Comparison of ENCODE assay signal across 9 mouse cellular contexts in the genomic region with DNA sequence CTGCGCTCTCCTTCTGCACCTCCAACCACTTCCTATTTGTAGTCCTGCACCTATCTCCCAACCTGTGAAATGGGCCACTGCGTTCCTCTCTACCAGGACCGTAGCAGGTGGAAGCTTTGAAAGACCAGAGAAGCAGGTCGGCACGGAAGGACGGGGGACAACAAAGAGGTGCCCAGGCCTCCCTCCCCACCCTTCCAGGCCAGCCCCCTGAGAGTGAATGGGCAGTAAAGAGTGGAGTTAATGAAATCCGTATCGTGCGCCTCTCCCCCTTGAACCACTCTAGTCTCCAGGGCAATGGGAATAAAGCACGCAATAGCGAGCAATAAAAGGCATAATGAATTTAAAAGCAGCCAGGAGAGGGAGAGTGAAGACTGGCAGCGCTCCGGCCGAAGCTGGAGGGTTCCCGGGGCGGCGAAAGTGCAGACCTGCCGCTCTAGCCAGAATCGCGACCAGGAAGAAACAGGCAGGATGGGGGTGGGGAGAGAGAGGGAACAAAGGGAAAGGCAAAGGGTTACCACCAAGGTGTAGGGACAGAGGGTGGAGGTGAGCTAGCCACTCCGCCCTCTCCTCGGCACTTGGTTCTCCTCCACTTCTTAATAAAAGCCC. TPM values are rescaled to one million over a fixed set of nuclear protein-coding genes. Genes with fewer than 3 reads are reported as not detected.
A peak's percentile ranks its signal among the peaks of the same experiment; 100 is the strongest.
DNase-seq lines count a peak whose midpoint lies in the region; ATAC-seq and TF ChIP-seq lines count a peak whose summit lies in the region.
"Had no signal": no experiment of that assay in that cellular context is flagged by ENCODE, and none has a peak within 500 bp of the region (broad histone marks: within the 10 kb centered on the region; RNA-seq: fewer than 3 reads in every experiment).

No protein-coding gene starts in this region.

- TF ChIP-seq CTCF in lung, postnatal 0 days (IDR thresholded peaks at IDR 0.05), result no peak
- TF ChIP-seq CTCF in olfactory bulb, adult 2 months (IDR thresholded peaks at IDR 0.05; ENCODE audit: insufficient read depth, low read depth, low read length), result no peak

- H3K9ac ChIP-seq in lung, postnatal 0 days (replicated peaks; ENCODE audit: low read depth), result no peak overlapping the region
- H3K9ac ChIP-seq in forebrain, embryonic 12.5 days, result peak overlapping the region; percentile 56

- no peaks in the 10 kb centered on the region for H3K9me3 ChIP-seq in lung, postnatal 0 days (ENCODE audit: low read length)
- H3K9me3 ChIP-seq in forebrain, embryonic 12.5 days, result no peaks in the 10 kb centered on the region

- TF ChIP-seq POLR2A in olfactory bulb, adult 2 months (IDR thresholded peaks at IDR 0.05; ENCODE audit: insufficient read depth, low read depth, low read length), result no peak

- H3K27ac ChIP-seq in lung, postnatal 0 days (ENCODE audit: low read length), result no peak overlapping the region
- peak overlapping the region; percentile 99 for H3K27ac ChIP-seq in forebrain, embryonic 12.5 days
- H3K27ac ChIP-seq in olfactory bulb, adult 2 months (ENCODE audit: insufficient read depth, low read depth, low read length), result peak overlapping the region; percentile 67

- peaks cover 7% of the 10 kb centered on the region; the same call in 1 of the 2 replicates for H3K27me3 ChIP-seq in lung, postnatal 0 days (replicated peaks; ENCODE audit: insufficient read depth, low read length)
- H3K27me3 ChIP-seq in forebrain, embryonic 12.5 days, result peaks cover 37% of the 10 kb centered on the region; the same call in 1 of the 2 replicates

- no peak for DNase-seq in lung, postnatal 0 days (ENCODE audit: low spot score)
- DNase-seq in lung, postnatal 25 days (ENCODE audit: low spot score), result no peak
- DNase-seq in kidney, postnatal 10 days, result peak; percentile 45
- DNase-seq in urinary bladder, postnatal 25 days (ENCODE audit: low spot score), result no peak
- no peak for DNase-seq in natural killer cell, adult 2 months (ENCODE audit: low spot score in 2 of 2)
- no peak for DNase-seq in adrenal gland, postnatal 14 days

- H3K36me3 ChIP-seq in lung, postnatal 0 days (ENCODE audit: insufficient read depth, low read length), result no peaks in the 10 kb centered on the region
- H3K36me3 ChIP-seq in forebrain, embryonic 12.5 days (replicated peaks), result no peaks in the 10 kb centered on the region

- H3K4me2 ChIP-seq in lung, postnatal 0 days (replicated peaks; ENCODE audit: low read depth, low read length), result peak overlapping the region; percentile 34; the same call in 1 of the 2 replicates
- peak overlapping the region; percentile 53 for H3K4me2 ChIP-seq in forebrain, embryonic 12.5 days

- H3K4me3 ChIP-seq in lung, postnatal 0 days (ENCODE audit: low read depth, low read length), result 0 out of 2 replicates have a peak overlapping the region, but pooled peaks have one; percentile 10
- H3K4me3 ChIP-seq in forebrain, embryonic 12.5 days (replicated peaks), result peak overlapping the region; percentile 31
- no peak overlapping the region for H3K4me3 ChIP-seq in olfactory bulb, adult 2 months (ENCODE audit: insufficient read depth, low read depth, low read length)

- TF ChIP-seq EP300 in lung, postnatal 0 days (IDR thresholded peaks at IDR 0.05), result no peak

- 9% methylated on average over 22 of the region's 22 CpGs for WGBS in lung, postnatal 0 days
- under 1% methylated on average over 22 of the region's 22 CpGs for WGBS in forebrain, embryonic 12.5 days
- WGBS in olfactory bulb, adult 2 months, result 45% methylated on average over 22 of the region's 22 CpGs

- ATAC-seq in lung, postnatal 0 days, result no peak
- ATAC-seq in forebrain, embryonic 12.5 days (ENCODE audit: low FRiP score), result peak; percentile 34

- no peaks in the 10 kb centered on the region for H3K4me1 ChIP-seq in lung, postnatal 0 days (ENCODE audit: insufficient read depth, low read depth, low read length)
- H3K4me1 ChIP-seq in forebrain, embryonic 12.5 days, result peaks cover 79% of the 10 kb centered on the region
- H3K4me1 ChIP-seq in olfactory bulb, adult 2 months (ENCODE audit: control insufficient read depth, insufficient read depth, low read length), result peaks cover 69% of the 10 kb centered on the region

RNA-seq across cellular contexts. Expression of a gene that starts 5.2 kb away (rescaled TPM):
- polyA plus RNA-seq in lung, postnatal 0 days (2015; fragmentation: Nextera tagmentation; extraction: Ambion mirVana), result 3.0 and 3.3 TPM in 2 replicates
- polyA plus RNA-seq in forebrain, embryonic 12.5 days (2016; fragmentation: Nextera tagmentation; extraction: Ambion mirVana), result 1.5 and 2.4 TPM in 2 replicates
- polyA plus RNA-seq in olfactory bulb, adult 2 months (2012; ENCODE audit: insufficient read depth, insufficient read length, low replicate concordance, missing spikeins), result not detected in 2 replicates
- not detected in 2 replicates for total RNA-seq in adrenal gland, postnatal 14 days (2021)
- polyA plus RNA-seq: liver, embryonic 16.5 days had no signal

RNA-seq across cellular contexts. Expression of a gene that starts 49.8 kb away (rescaled TPM):
- 0.32 and 0.41 TPM in 2 replicates for polyA plus RNA-seq in lung, postnatal 0 days (2015; fragmentation: Nextera tagmentation; extraction: Ambion mirVana)
- 10.7 and 11.6 TPM in 2 replicates for polyA plus RNA-seq in forebrain, embryonic 12.5 days (2016; fragmentation: Nextera tagmentation; extraction: Ambion mirVana)
- not detected in 2 replicates for polyA plus RNA-seq in olfactory bulb, adult 2 months (2012; ENCODE audit: insufficient read depth, insufficient read length, low replicate concordance, missing spikeins)
- total RNA-seq in adrenal gland, postnatal 14 days (2021), result 0.96 and 1.3 TPM in 2 replicates
- polyA plus RNA-seq: liver, embryonic 16.5 days had no signal
